Mouse (Mus musculus) intestine, embryonic 16.5 days (tissue): ENCODE results near the gene Ppp1r37. TPM values are rescaled to one million over a fixed set of nuclear protein-coding genes. Genes with fewer than 3 reads are reported as not detected.

ENCODE experiments used
- ATAC-seq: fragments of 200-750 bp; cut with Nextera tagmentation; 2 replicates; pipeline ENCODE4 v1.8.0; 2017; ENCODE audit warnings: moderate TSS enrichment, moderate library complexity
- H3K27ac ChIP-seq: fragments of 300-500 bp; sonication (generic); 2 replicates; pipeline ENCODE4 v1.5.1; 2014; ENCODE audit warnings: mild to moderate bottlenecking, low read length
- H3K27me3 ChIP-seq: fragments of 300-500 bp; sonication (generic); replicated peaks from 2 replicates; pipeline ENCODE4 v1.6.1; 2014; ENCODE audit warnings: low read length, control low read depth, mixed read lengths; ENCODE audit not compliant: control insufficient read depth, insufficient read depth
- H3K36me3 ChIP-seq: fragments of 300-500 bp; sonication (generic); 2 replicates; pipeline ENCODE4 v1.6.1; 2014; ENCODE audit warnings: low read length, control low read depth; ENCODE audit not compliant: control insufficient read depth, insufficient read depth
- H3K4me1 ChIP-seq: fragments of 300-500 bp; sonication (generic); 2 replicates; pipeline ENCODE4 v1.6.1; 2014; ENCODE audit warnings: low read length, control low read depth, mixed read lengths; ENCODE audit not compliant: control insufficient read depth, insufficient read depth
- H3K4me2 ChIP-seq: fragments of 300-500 bp; sonication (generic); 2 replicates; pipeline ENCODE4 v1.6.1; 2014; ENCODE audit warnings: low read depth, low read length, control low read depth
- H3K4me3 ChIP-seq: fragments of 300-500 bp; sonication (generic); 2 replicates; pipeline ENCODE4 v1.5.1; 2014; ENCODE audit warnings: mild to moderate bottlenecking, low read length
- H3K9ac ChIP-seq: fragments of 300-500 bp; sonication (generic); 2 replicates; pipeline ENCODE4 v1.6.1; 2014; ENCODE audit warnings: low read depth, low read length
- H3K9me3 ChIP-seq: fragments of 300-500 bp; sonication (generic); 2 replicates; pipeline ENCODE4 v1.6.1; 2016; ENCODE audit warnings: low read length, control low read depth; ENCODE audit not compliant: control insufficient read depth
- WGBS: fragments of 180-500 bp; shearing (Covaris S2); extraction: QIAGEN DNeasy Blood & Tissue Kit; methylation state at CpG from one replicate; pipeline ENCODE4 v1.1.7; 2014; 5-methylcytosine and 5-hydroxymethylcytosine counted together
- polyA plus RNA-seq: library from polyadenylated mRNA; unstranded; fragments of >200 nt; fragmentation: Nextera tagmentation; extraction: Ambion mirVana; gene quantifications from 2 replicates; pipeline ENCODE4 v1.2.1, GENCODE M21; 2015

Ppp1r37 gene
- polyA plus RNA-seq, 1 experiment from 2014 or later, result 15.5 TPM

- H3K9ac ChIP-seq, result no peak overlapping the region
- H3K36me3 ChIP-seq, result peaks cover 42% of the 10 kb centered on the region
- no peak for ATAC-seq
Measured at GRCm38 (mm10) chr7:19593061-19593730, 30.3 kb upstream of the Ppp1r37 start.

GRCm38 (mm10) chr7:19589917-19590316 lies 27.0 kb upstream of the Ppp1r37 start:
- H3K36me3 ChIP-seq, result peaks cover 58% of the 10 kb centered on the region
- no peak overlapping the region for H3K27ac ChIP-seq
- H3K27me3 ChIP-seq, result no peaks in the 10 kb centered on the region
- H3K4me1 ChIP-seq, result no peaks in the 10 kb centered on the region
- H3K4me2 ChIP-seq, result no peak overlapping the region
- no peaks in the 10 kb centered on the region for H3K9me3 ChIP-seq
- H3K4me3 ChIP-seq, result no peak overlapping the region
- WGBS, result 62% methylated on average over 3 of the region's 3 CpGs
- peak; percentile 63 for ATAC-seq
- no peak overlapping the region for H3K9ac ChIP-seq

More at GRCm38 (mm10) chr7:19593061-19593730, 30.3 kb upstream of the Ppp1r37 start:
- Histone ChIP-seq H3K4me1 (no peaks in the 10 kb centered on the region), H3K4me2 (no peak overlapping the region), H3K4me3 (no peak overlapping the region), H3K27ac (no peak overlapping the region), H3K27me3 (no peaks in the 10 kb centered on the region), H3K9me3 (no peaks in the 10 kb centered on the region)
- WGBS, result 88% methylated on average over 10 of the region's 10 CpGs

GRCm38 (mm10) chr7:19589207-19589606 lies 26.3 kb upstream of the Ppp1r37 start:
- Histone ChIP-seq H3K9ac (no peak overlapping the region), H3K27ac (no peak overlapping the region), H3K4me2 (no peak overlapping the region), H3K4me3 (no peak overlapping the region), H3K9me3 (no peaks in the 10 kb centered on the region), H3K4me1 (no peaks in the 10 kb centered on the region), H3K27me3 (no peaks in the 10 kb centered on the region), H3K36me3 (peaks cover 60% of the 10 kb centered on the region)
- WGBS, result 53% methylated on average over 3 of the region's 3 CpGs
- 0 out of 2 replicates have a peak, but pooled peaks have one; percentile 8 for ATAC-seq

- Histone ChIP-seq H3K36me3 (peaks cover 65% of the 10 kb centered on the region), H3K4me1 (no peaks in the 10 kb centered on the region), H3K9ac (no peak overlapping the region), H3K4me2 (no peak overlapping the region), H3K9me3 (no peaks in the 10 kb centered on the region), H3K27ac (no peak overlapping the region), H3K4me3 (no peak overlapping the region), H3K27me3 (no peaks in the 10 kb centered on the region)
- ATAC-seq, result no peak
- 80% methylated on average over 46 of the region's 46 CpGs for WGBS
Measured at GRCm38 (mm10) chr7:19586269-19586668, 23.4 kb upstream of the Ppp1r37 start.

GRCm38 (mm10) chr7:19580634-19581033 lies 17.8 kb upstream of the Ppp1r37 start:
- 81% methylated on average over 8 of the region's 8 CpGs for WGBS
- H3K36me3 ChIP-seq, result peaks cover 27% of the 10 kb centered on the region
- H3K9ac ChIP-seq, result no peak overlapping the region
- no peaks in the 10 kb centered on the region for H3K9me3 ChIP-seq
- H3K4me1 ChIP-seq, result peaks cover 18% of the 10 kb centered on the region
- no peak overlapping the region for H3K27ac ChIP-seq
- no peak overlapping the region for H3K4me2 ChIP-seq
- H3K27me3 ChIP-seq, result peaks cover 13% of the 10 kb centered on the region
- H3K4me3 ChIP-seq, result no peak overlapping the region
- ATAC-seq, result no peak

- 87% methylated on average over 10 of the region's 10 CpGs for whole genome bisulfite sequencing
- ATAC-seq, result no peak
- peaks cover 20% of the 10 kb centered on the region for H3K4me1 ChIP-seq
- H3K27ac ChIP-seq, result no peak overlapping the region
- no peaks in the 10 kb centered on the region for H3K9me3 ChIP-seq
- H3K36me3 ChIP-seq, result peaks cover 20% of the 10 kb centered on the region
- H3K27me3 ChIP-seq, result peaks cover 13% of the 10 kb centered on the region
- no peak overlapping the region for H3K4me3 ChIP-seq
- H3K4me2 ChIP-seq, result no peak overlapping the region
- H3K9ac ChIP-seq, result no peak overlapping the region
Measured at GRCm38 (mm10) chr7:19579751-19580150, 16.9 kb upstream of the Ppp1r37 start.

GRCm38 (mm10) chr7:19578436-19578835 lies 15.6 kb upstream of the Ppp1r37 start:
- Histone ChIP-seq H3K9ac (0 out of 2 replicates have a peak overlapping the region, but pooled peaks have one; percentile 64), H3K9me3 (no peaks in the 10 kb centered on the region), H3K36me3 (peaks cover 9% of the 10 kb centered on the region), H3K4me3 (no peak overlapping the region; the same call in 1 of the 2 replicates), H3K4me2 (peak overlapping the region; percentile 97; the same call in 1 of the 2 replicates), H3K27me3 (peaks cover 13% of the 10 kb centered on the region), H3K4me1 (peaks cover 20% of the 10 kb centered on the region), H3K27ac (no peak overlapping the region)
- ATAC-seq, result no peak
- 66% methylated on average over 4 of the region's 4 CpGs for WGBS

- Histone ChIP-seq H3K27ac (no peak overlapping the region), H3K27me3 (peaks cover 13% of the 10 kb centered on the region)
- ATAC-seq, result no peak
Measured at GRCm38 (mm10) chr7:19577877-19578414, 15.1 kb upstream of the Ppp1r37 start.

GRCm38 (mm10) chr7:19577141-19577852 lies 14.4 kb upstream of the Ppp1r37 start, which contains the start of the genes Zfp296 and Gemin7:
Gene Zfp296, plus strand, starts transcription at chr7:19577287.
Gene Gemin7, minus strand, starts transcription at chr7:19577595.
- H3K9ac ChIP-seq, result peak within 1 kb of the TSS; percentile 64
- H3K4me1 ChIP-seq, result peaks cover 23% of the 10 kb centered on the region
- H3K9me3 ChIP-seq, result no peaks in the 10 kb centered on the region
- no peak within 1 kb of the TSS for H3K27ac ChIP-seq
- ATAC-seq, result no peak
- H3K4me3 ChIP-seq, result peak within 1 kb of the TSS; percentile 51
- under 1% methylated on average over 56 of the region's 56 CpGs for WGBS
- peaks cover 5% of the 10 kb centered on the region for H3K36me3 ChIP-seq
- H3K27me3 ChIP-seq, result peaks cover 13% of the 10 kb centered on the region
- H3K4me2 ChIP-seq, result peak within 1 kb of the TSS; percentile 97

More at GRCm38 (mm10) chr7:19577877-19578414, 15.1 kb upstream of the Ppp1r37 start:
- H3K9me3 ChIP-seq, result no peaks in the 10 kb centered on the region
- H3K9ac ChIP-seq, result peak overlapping the region; percentile 64
- peak overlapping the region; percentile 51 for H3K4me3 ChIP-seq
- H3K36me3 ChIP-seq, result peaks cover 7% of the 10 kb centered on the region
- H3K4me2 ChIP-seq, result peak overlapping the region; percentile 97
- 15% methylated on average over 10 of the region's 10 CpGs for WGBS
- H3K4me1 ChIP-seq, result peaks cover 20% of the 10 kb centered on the region
